Mouse (Mus musculus): ENCODE measurements around the gene Spaca3. TPM values are rescaled to one million over a fixed set of nuclear protein-coding genes. Genes with fewer than 3 reads are reported as not detected.

The Spaca3 gene
- not detected for polyA plus RNA-seq (2017; shearing (Covaris generic))

DNA sequence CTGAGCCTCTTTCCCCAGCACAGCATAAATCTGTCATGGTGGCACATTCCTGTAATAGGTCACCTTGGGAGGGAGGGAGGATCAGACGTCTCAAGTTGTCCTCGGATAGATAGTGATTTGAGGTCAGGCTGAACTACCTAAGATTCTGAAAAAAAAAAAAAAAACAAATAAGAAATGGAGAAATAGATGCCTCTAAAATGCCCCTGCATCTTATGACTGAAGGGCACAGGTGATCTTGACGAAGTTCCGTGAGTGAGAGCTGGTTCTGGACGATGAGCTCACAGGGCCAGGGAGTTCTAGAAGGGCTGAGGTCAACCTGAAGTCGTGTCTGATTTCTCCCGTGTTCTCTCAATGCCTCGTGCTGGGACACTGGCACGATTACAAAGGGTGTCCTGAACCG is at the start of gene Spaca3:
Gene Spaca3 (plus strand): TSS at position 301 of the 400 bp plus-strand sequence.

DNA sequence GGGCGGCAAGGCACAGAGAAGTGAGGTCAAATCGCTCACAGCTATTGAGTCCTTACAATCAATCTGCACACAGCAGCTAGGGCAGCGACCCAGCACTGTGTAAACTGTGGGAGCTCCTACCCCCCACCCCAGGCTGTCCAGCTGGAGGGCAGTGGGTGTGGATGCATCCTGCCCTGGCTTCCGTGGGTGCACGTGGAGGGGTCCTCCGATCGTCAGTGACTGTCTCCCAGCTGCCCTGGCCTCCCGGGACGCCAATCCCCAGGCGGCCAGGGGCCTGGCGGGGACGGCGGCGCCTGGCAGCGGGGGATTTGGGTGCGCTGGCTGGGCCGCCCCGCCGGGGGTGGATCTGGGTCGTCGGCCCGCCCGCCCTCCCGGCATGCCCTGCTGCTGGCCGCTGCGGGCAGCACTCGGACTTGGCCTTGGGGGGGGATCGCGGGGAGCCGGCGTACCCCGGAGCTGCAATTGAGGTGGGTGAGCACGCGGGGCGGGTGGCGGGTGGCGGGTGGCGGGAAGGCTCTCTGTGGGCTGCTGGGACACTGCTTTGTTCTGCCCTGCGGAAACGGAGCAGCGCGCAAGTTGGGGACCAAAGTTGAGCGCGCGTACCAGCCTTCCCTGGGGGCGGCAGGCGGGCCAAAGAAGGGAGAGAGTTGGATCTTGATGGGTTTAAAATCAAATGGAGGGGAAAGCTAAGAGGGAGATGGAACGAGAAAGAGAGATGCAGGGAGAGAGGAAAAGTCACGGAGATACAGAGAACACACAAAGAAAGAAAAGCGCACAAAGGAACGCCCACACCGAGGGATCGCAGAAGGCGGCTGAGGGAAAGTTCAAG is 48.0 kb upstream of the Spaca3 start, which contains the start of gene Tmem98:
Gene Tmem98 (plus strand): TSS at position 183 of the 829 bp plus-strand sequence.

Other genes with a start within 250 kb of the Spaca3 start
- 2.4 TPM for gene Myo1d, start 78.3 kb upstream of the Spaca3 start, polyA plus RNA-seq (2017; shearing (Covaris generic))
- 0.22 TPM for gene Tmem98, start 48.2 kb upstream of the Spaca3 start, polyA plus RNA-seq (2017; shearing (Covaris generic))

All from activated CD4-positive, CD25-positive, alpha-beta regulatory T cell, adult 9 weeks (primary cell).